Mouse (Mus musculus) NIH3T3 (cell line): ENCODE results near the gene Mapkapk3.
A peak's percentile ranks its signal among the peaks of the same experiment; 100 is the strongest.

Experiments
- DNase-seq: peaks from one replicate; pipeline ENCODE4 v3.0.0-alpha.2; 2012; ENCODE audit warnings: low read depth

Mapkapk3 gene

GRCm38 (mm10) chr9:107263912-107264311, 25.8 kb downstream of the Mapkapk3 start:
- DNase-seq: peak; percentile 95

- DNase-seq: no peak
These were observed 27.3 kb downstream of the Mapkapk3 start for GRCm38 (mm10) chr9:107262375-107262774.

GRCm38 (mm10) chr9:107261792-107262191, 27.9 kb downstream of the Mapkapk3 start:
- DNase-seq: no peak

GRCm38 (mm10) chr9:107260836-107261235, 28.8 kb downstream of the Mapkapk3 start:
- no peak for DNase-seq

GRCm38 (mm10) chr9:107260429-107260828, 29.2 kb downstream of the Mapkapk3 start:
- no peak for DNase-seq

- DNase-seq: no peak
These were observed 30.1 kb downstream of the Mapkapk3 start for GRCm38 (mm10) chr9:107259571-107259970.

GRCm38 (mm10) chr9:107255596-107255995, 34.1 kb downstream of the Mapkapk3 start:
- no peak for DNase-seq

- DNase-seq: no peak
These were observed 34.8 kb downstream of the Mapkapk3 start for GRCm38 (mm10) chr9:107254925-107255324.

GRCm38 (mm10) chr9:107254476-107254875, 35.2 kb downstream of the Mapkapk3 start:
- no peak for DNase-seq

- DNase-seq: peak; percentile 65
These were observed 37.5 kb downstream of the Mapkapk3 start for GRCm38 (mm10) chr9:107252164-107252563.

GRCm38 (mm10) chr9:107250416-107251337, 39.0 kb downstream of the Mapkapk3 start:
- DNase-seq: no peak

GRCm38 (mm10) chr9:107249154-107249553, 40.5 kb downstream of the Mapkapk3 start:
- peak; percentile 40 for DNase-seq

GRCm38 (mm10) chr9:107246170-107246569, 43.5 kb downstream of the Mapkapk3 start:
- peak; percentile 58 for DNase-seq

GRCm38 (mm10) chr9:107245311-107245710, 44.4 kb downstream of the Mapkapk3 start:
- DNase-seq: no peak

GRCm38 (mm10) chr9:107236151-107236550, 53.5 kb downstream of the Mapkapk3 start:
- no peak for DNase-seq

GRCm38 (mm10) chr9:107235261-107235660, 54.4 kb downstream of the Mapkapk3 start:
- DNase-seq: peak; percentile 53

GRCm38 (mm10) chr9:107232140-107232539, 57.5 kb downstream of the Mapkapk3 start:
- no peak for DNase-seq

- DNase-seq: no peak
These were observed 58.0 kb downstream of the Mapkapk3 start, which contains the start of gene Dock3 for GRCm38 (mm10) chr9:107231539-107232139. Gene Dock3 (minus strand): TSS chr9:107231909.

- DNase-seq: no peak
These were observed 58.6 kb downstream of the Mapkapk3 start for GRCm38 (mm10) chr9:107230991-107231538.

GRCm38 (mm10) chr9:107224597-107224996, 65.1 kb downstream of the Mapkapk3 start:
- DNase-seq: no peak
